Mouse (Mus musculus) thymus, adult 2 months (tissue): ENCODE results near the gene Mad2l2. TPM values are rescaled to one million over a fixed set of nuclear protein-coding genes. Genes with fewer than 3 reads are reported as not detected.

ENCODE experiments used
- DNase-seq: peaks from one replicate; pipeline ENCODE4 v3.0.0; 2021
- H3K27ac ChIP-seq: fragments of 200-500 bp; 2 replicates; pipeline ENCODE4 v1.5.1; 2012; ENCODE audit warnings: low read length, control low read depth; ENCODE audit not compliant: control insufficient read depth, insufficient read depth
- H3K27me3 ChIP-seq: fragments of 200-500 bp; 2 replicates; pipeline ENCODE4 v1.6.1; 2012; ENCODE audit warnings: mild to moderate bottlenecking, low read length, moderate library complexity, mixed read lengths; ENCODE audit not compliant: control insufficient read depth, insufficient read depth
- H3K36me3 ChIP-seq: fragments of 200-500 bp; 2 replicates; pipeline ENCODE4 v1.6.1; 2012; ENCODE audit warnings: mild to moderate bottlenecking, low read length, moderate library complexity; ENCODE audit not compliant: control insufficient read depth, insufficient read depth
- H3K4me1 ChIP-seq: fragments of 200-500 bp; replicated peaks from 2 replicates; pipeline ENCODE4 v1.6.1; 2012; ENCODE audit warnings: low read length; ENCODE audit not compliant: control insufficient read depth, insufficient read depth
- H3K4me3 ChIP-seq: fragments of 200-500 bp; 2 replicates; pipeline ENCODE4 v1.5.1; 2012; ENCODE audit warnings: mild to moderate bottlenecking, low read length, control low read depth, moderate library complexity; ENCODE audit not compliant: control insufficient read depth, insufficient read depth
- CTCF ChIP-seq: fragments of 200-500 bp; IDR thresholded peaks from 2 replicates; pipeline ENCODE4 v1.5.1; 2012; ENCODE audit warnings: mild to moderate bottlenecking, control low read depth, low read length, moderate library complexity, borderline replicate concordance; ENCODE audit not compliant: control insufficient read depth, poor library complexity, insufficient read depth; ENCODE audit errors: extremely low read depth
- POLR2A ChIP-seq: fragments of 200-500 bp; IDR thresholded peaks from 2 replicates; pipeline ENCODE4 v1.6.1; 2012; ENCODE audit warnings: mild to moderate bottlenecking, low read length, control low read depth, moderate library complexity; ENCODE audit not compliant: control insufficient read depth, poor library complexity, insufficient read depth; ENCODE audit errors: extremely low read depth
- WGBS: fragments of 180-500 bp; shearing (Covaris S2); methylation state at CpG from one replicate; pipeline ENCODE4 v1.1.7; 2018; 5-methylcytosine and 5-hydroxymethylcytosine counted together
- polyA plus RNA-seq: library from polyadenylated mRNA; depleted of rRNA; stranded (reverse); fragments of >200 nt; gene quantifications from 2 replicates; pipeline ENCODE4 v1.2.3, GENCODE M21; 2012; rRNA removed

The Mad2l2 gene
- polyA plus RNA-seq: 32.9 and 37.7 TPM in 2 replicates

GRCm38 (mm10) chr4:148130133-148130532 lies at the start of gene Mad2l2:
Gene Mad2l2, plus strand, starts transcription at chr4:148130384.
- Histone ChIP-seq H3K27ac (no peak within 1 kb of the TSS), H3K36me3 (no peaks in the 10 kb centered on the region), H3K4me1 (peaks cover 11% of the 10 kb centered on the region; the same call in 1 of the 2 replicates), H3K27me3 (peaks cover 18% of the 10 kb centered on the region), H3K4me3 (peak within 1 kb of the TSS; percentile 37)
- 7% methylated on average over 18 of the region's 18 CpGs for WGBS
- TF ChIP-seq POLR2A: no peak
- TF ChIP-seq CTCF: no peak
- DNase-seq: no peak

GRCm38 (mm10) chr4:148080597-148080973 lies 49.6 kb upstream of the Mad2l2 start:
- TF ChIP-seq CTCF (no peak), POLR2A (no peak)
- Histone ChIP-seq H3K27me3 (no peaks in the 10 kb centered on the region), H3K36me3 (peaks cover 27% of the 10 kb centered on the region), H3K4me1 (peaks cover 37% of the 10 kb centered on the region), H3K4me3 (no peak overlapping the region), H3K27ac (no peak overlapping the region)
- DNase-seq: no peak
- 94% methylated on average over 1 of the region's 1 CpGs for WGBS

GRCm38 (mm10) chr4:148081201-148081600 lies 49.0 kb upstream of the Mad2l2 start:
- Histone ChIP-seq H3K4me1 (peaks cover 41% of the 10 kb centered on the region), H3K4me3 (no peak overlapping the region), H3K36me3 (peaks cover 27% of the 10 kb centered on the region), H3K27ac (no peak overlapping the region), H3K27me3 (no peaks in the 10 kb centered on the region)
- TF ChIP-seq POLR2A: no peak
- 97% methylated on average over 10 of the region's 10 CpGs for WGBS
- no peak for DNase-seq

GRCm38 (mm10) chr4:148082257-148083044 lies 47.7 kb upstream of the Mad2l2 start:
- 38% methylated on average over 12 of the region's 12 CpGs for WGBS
- no peak overlapping the region for H3K4me3 ChIP-seq
- H3K4me1 ChIP-seq: peaks cover 50% of the 10 kb centered on the region
- DNase-seq: peak; percentile 78
- H3K27me3 ChIP-seq: no peaks in the 10 kb centered on the region
- TF ChIP-seq POLR2A (no peak), CTCF (peak; percentile 42; the same call in 1 of the 2 replicates)
- H3K36me3 ChIP-seq: peaks cover 27% of the 10 kb centered on the region
- H3K27ac ChIP-seq: peak overlapping the region; percentile 92

DNA sequence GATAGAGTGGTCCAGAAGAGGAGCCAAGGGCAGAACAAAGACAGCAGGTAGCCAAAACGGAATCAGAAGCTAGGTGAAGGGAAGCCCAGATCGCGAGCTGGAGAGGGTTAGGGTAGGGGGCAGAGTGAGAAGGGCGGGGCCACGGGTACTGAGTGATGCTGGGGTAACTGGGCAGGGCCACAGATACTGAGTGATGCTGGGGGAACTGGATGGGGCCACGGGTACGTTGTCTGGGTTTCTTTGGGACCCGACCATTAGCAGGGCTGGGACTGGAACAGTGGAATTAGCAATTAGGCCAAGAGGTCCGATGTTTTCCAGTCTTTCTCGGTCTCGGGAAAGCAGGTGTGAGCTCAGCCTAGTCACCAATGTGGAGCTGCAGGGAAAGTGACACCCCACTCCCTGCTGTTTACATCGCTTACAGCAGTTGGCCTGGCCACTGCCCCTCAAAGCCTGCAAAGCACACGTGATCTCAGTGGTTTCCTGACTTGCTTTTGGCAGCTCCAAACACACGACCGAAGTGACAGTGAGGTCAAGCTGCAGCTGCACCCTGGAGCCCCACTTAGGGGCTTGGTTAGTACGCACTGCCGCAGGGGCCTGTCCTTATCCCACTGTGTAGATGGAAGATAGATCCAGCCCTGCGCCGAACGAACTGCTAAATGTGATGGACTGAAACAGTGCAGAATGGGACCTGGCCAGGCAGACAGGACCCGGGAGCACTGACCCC lies 46.8 kb upstream of the Mad2l2 start:
- WGBS: 9% methylated on average over 21 of the region's 21 CpGs
- peaks cover 53% of the 10 kb centered on the region for H3K4me1 ChIP-seq

GRCm38 (mm10) chr4:148084261-148084714 lies 45.9 kb upstream of the Mad2l2 start:
- H3K27me3 ChIP-seq: no peaks in the 10 kb centered on the region
- WGBS: 61% methylated on average over 8 of the region's 8 CpGs
- H3K4me1 ChIP-seq: peaks cover 53% of the 10 kb centered on the region
- TF ChIP-seq CTCF (no peak), POLR2A (no peak)
- peak overlapping the region; percentile 92 for H3K27ac ChIP-seq
- no peak for DNase-seq
- no peak overlapping the region for H3K4me3 ChIP-seq
- peaks cover 27% of the 10 kb centered on the region for H3K36me3 ChIP-seq

More for the DNA sequence above, 46.8 kb upstream of the Mad2l2 start:
- peak overlapping the region; percentile 92 for H3K27ac ChIP-seq
- peak; percentile 64 for DNase-seq
- no peak for TF ChIP-seq CTCF
- no peak for TF ChIP-seq POLR2A
- peak overlapping the region; percentile 20 for H3K4me3 ChIP-seq
- H3K36me3 ChIP-seq: peaks cover 27% of the 10 kb centered on the region
- H3K27me3 ChIP-seq: no peaks in the 10 kb centered on the region
